Mouse (Mus musculus) right cerebral cortex, postnatal 14 days (tissue): ENCODE data around the gene Myzap.
"Not testable (repeated sequence)": the region's sequence is repeated elsewhere in the genome, so short reads cannot be mapped to it uniquely, and the experiment has no call there.

Source experiments
- DNase-seq: peaks from one replicate; pipeline ENCODE4 v3.0.0; 2022

The Myzap gene

DNA sequence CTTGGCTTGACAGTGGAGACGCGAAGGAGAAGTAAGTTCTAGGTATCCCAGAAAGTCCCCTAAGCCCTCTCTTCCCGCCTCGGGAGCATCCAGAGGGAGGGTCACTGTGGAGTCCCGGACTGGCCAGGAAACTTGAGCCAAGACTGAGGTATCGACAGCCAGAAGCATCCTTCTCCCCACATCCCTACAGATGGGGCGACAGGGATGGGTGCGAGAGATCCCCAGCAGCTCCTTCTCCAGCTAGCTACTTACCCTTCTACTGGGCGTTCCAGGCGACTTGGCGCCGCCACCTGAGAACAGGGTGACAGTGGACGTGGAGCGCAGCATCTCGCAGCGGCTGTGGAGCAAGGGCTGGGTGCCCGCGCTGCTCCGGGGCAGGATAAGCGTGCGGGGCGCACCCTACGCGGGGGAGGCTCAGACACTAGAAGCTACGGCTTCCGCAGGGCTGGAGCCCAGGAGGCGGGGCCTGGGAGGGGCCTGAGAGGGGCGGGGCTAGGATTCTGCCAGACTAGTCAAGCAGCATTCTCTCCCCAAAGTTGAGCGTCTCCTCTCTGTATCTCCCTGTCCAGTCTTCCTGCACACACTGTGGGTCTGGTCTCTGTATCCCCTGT is at the start of gene Myzap:
TSS of gene Myzap (minus strand) at position 423 of the 611 bp plus-strand sequence.
- peak; percentile 61 for DNase-seq

DNA sequence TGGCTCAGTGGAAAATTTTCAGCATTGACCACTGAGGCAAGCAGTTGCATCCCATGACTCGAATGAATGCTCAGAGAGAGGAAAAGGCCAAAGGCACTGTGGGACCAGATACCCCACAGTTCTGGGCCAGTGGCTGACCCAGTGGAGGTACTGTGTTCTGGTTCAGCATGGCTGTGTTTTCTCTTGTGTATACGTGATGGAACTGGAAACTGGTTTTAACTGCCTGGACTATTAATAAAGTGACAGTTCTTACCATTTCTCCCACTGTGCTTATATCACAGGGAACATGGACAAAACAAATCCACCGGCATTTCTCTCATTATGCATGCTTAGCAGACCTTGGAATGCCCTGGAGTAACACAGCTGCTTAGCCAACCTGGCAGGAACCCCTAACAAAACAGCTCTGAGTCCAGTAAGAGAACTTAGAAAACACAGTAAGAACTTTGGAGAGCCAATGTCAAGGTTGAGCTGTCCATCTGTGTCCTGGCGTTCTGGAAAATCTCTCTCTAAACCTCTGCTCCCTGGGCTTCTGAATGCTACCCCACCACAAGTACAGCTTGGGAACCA is 48.3 kb upstream of the Myzap start:
- DNase-seq, result no peak

DNA sequence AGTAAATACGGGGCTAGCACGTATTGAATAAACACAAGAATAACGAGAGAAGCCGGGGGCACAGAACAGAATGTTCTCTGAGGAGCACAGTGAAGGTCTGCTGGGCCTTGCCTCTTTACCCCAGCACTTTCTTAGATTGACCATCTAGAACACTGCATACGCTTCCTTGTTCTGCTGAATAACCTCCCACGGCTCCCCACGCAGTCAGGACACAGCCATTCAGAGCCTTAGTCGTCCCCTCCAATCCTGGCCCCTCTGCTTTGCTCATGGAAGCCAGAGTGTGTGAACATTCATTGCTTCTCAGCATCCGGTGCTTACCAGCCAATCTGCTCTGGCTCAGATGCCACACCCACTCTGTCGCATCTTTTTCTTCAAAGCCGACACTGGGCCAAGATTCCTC is 46.0 kb upstream of the Myzap start:
- no peak for DNase-seq

DNA sequence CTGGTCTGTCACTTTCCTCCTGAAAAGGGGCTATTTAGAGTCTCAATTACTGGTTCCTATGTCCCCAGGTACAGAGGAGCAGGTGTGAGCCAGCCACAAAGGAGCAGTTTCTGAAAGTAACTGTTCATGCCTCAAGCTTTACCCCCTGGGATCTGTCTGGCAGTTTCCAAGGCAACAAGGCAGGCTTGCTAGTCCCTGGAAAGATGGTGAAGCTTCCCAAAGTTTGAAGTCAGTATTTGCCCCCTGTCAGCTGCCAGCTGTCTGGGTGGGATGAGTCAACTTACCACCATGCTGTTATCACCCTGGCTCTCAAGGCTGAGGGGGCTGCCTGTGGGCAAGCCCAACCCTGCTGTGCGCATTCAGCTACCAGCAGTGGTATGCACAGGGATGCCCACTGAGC is 44.7 kb upstream of the Myzap start:
- DNase-seq, result no peak

DNA sequence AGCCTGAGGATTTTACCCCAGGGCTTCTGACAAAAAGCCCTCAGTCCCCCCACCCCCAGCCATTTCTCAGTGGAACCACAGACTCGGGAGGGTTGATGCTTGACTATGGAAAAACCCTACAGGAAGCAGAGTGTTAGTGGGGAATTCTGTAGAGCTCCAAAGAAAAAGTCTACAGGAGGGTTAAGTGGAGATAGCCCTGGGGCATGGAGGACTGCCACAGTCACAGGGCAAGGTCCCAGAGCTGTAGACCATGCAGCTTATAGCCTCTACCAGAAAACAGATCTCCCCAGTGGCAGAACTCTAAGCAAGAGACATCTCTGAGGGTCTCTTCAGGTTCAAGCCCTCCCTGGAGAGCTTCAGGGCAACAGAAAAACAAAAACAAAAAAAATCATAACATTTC is 43.5 kb upstream of the Myzap start:
- DNase-seq, result no peak

DNA sequence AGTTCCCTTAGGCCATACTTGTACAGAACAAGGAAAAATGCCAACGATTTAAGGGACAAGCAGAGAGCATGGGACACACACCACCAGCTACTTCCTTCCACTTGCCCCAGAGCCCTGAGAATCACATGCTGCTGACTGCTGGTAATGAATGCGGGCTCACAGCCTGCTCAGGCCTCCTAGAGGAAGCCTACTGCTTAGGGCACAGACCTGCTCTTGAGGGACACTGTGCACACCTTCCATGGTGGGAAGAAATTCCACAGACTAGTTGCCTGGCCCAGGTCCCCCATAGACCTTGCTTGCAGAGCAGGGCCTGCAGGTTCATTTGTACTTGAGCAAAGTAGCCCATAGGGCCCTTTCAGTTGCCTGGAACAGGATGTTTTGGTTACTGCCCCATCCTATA is 42.8 kb upstream of the Myzap start:
- no peak for DNase-seq

DNA sequence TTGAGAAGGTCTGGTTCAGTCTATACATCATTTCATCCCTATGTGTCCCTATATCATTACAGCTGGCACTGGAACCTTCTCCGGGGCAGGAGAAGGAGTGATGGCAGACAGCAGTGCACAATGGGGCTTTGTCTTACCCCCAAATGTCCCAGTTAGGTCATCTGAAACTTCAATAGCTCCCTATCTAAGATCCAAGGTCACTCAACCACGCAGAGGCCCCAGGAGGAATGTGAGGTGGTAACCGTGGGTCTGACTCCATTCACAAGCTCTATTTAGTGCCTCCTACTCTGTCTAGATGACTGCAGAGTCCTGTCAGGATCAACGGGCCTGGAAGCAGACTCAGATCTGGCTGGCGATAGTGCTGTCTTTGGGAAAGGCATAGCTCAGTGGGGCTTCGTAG is 36.8 kb upstream of the Myzap start:
- no peak for DNase-seq

DNA sequence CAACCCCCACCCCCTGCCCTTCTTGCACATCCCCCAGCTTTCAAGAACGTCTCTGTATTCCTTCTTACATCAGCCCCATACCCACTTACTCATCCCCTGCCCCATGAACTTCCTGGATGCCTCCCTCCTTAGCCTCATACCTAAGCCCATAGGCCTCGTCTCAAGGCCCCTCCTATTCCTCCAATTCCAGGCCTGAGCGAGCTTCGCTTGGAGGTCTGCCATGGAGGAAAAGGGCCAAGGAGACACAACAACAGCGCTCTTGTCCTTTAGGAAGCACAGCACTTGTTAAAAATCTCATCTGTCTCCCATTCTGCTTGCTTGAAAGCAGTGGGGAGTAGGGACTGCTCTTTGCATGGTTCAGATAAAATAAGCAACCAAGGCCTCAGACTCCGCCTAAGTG is 36.1 kb upstream of the Myzap start:
- DNase-seq, result no peak

DNA sequence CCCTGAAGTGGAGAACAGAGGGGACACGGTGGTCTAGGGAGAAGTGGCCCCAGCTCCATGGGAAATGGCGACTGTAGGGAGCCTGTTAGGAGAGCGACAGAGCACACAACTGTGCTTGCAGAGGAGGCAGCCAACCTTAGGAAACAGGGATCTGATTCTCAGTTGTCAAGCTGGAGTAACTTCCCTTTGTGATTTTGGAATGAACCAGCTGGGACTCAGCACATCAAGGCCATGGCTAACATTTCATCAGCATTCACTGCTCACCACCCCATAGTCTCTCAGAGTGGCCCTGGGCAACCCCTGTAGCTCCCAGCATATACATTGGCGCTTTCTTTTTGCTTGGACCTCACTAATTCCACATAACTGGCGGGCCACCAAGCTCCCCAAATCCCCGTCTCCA is 33.8 kb upstream of the Myzap start:
- DNase-seq, result no peak

DNA sequence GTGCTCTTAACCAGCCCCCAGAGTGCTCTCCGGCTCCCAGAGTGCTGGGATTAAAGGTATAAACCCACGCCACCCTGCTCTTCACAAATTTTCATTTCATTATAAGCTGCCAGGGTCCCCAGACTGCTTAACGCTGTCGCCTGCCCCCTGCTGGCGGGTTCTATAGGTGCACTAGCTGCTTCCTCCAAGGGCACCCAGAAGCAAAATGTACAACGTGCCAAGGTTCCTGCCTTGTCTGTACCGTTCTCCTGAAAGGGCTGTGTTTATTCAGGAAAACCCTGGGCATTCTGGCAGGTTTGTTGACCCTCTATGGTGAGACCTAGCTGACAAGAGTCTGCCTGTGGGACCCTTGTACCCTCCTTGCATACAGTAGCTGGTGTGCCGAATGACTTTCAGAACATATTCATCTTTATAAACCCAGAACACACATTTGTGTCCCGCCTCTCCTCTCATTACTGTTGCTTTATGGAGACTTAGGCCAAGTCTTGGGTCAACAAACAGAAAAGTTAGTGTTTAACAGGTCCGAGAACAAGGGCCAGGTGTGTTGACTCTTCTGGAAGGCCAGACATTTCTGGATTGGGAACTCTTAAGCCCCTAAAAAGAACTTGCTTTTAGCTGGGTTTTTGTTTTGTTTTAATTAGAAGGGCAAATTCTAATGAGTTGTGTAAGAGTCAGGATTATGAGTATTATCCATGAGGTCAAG is 32.8 kb upstream of the Myzap start:
- peak; percentile 75 for DNase-seq

DNA sequence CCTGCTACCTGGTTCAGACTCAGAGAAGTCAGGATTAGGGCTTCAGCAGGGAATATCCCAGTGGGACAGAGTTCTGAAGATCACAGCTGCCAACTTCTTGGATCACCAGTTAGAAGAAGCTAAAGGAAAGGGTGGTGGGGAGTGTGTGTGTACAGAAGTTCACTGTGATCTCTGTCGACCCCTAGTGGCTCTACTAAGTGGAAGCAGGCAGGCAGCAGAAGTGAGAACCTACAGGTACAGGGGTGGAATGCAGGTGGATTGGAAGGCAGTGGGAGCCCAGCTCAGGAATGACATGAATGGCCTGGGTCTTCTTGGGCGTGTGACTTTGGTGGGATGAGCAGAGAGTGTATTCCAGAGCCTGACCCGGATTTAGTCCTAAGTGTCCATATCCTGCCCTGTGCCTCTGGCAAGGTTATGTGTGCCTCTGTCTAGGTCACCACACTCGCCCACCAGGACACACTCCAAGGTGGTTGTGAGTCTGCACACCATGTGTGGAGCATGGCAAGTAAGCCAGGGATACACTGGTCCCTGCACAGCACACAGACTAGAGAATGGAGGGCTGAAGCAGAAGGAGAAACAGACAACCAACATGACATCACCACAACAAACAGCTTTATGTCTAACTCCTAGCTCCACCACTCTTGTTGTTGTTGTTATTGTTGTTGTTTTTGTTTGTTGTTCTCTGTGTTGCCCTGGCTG is 31.9 kb upstream of the Myzap start:
- no peak for DNase-seq

DNA sequence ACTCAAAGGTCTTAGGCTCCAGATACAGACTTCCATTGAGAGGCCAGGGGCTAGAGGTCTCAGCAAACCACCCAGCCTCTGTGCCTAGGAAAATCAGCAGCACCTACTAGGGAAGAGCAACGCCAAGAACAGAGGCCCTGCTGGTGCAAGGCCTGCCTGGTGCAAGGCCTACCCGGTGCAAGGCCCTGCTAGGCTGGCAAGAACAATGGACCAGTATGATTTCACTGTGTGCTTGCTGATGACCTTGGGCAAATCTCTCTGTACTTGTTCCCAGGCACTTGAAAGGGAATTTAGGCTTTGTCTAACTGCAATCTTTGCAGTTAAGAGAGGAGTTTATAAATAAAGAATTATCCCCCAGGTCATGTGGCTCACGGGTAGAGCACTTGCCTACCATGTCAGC is 30.4 kb upstream of the Myzap start:
- no peak for DNase-seq

DNA sequence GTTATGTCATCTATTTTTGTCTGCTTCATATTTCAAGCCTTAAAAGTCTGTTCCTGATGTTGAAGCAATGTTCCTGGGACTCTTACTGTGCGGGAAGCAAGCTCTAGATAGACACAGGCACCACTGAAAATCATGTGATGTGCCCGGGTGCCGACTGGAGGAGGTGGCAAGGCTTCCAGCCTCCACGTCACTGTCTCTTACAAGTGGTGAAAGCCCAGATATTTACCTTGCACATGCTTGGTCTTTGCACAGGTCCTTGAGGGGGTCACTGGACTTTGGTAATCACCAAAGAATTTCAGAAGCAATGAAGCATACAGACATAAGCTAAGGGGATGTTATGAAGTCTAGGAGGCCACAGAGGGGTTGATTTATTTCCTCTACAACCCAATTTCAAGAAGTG is 29.8 kb upstream of the Myzap start:
- no peak for DNase-seq

DNA sequence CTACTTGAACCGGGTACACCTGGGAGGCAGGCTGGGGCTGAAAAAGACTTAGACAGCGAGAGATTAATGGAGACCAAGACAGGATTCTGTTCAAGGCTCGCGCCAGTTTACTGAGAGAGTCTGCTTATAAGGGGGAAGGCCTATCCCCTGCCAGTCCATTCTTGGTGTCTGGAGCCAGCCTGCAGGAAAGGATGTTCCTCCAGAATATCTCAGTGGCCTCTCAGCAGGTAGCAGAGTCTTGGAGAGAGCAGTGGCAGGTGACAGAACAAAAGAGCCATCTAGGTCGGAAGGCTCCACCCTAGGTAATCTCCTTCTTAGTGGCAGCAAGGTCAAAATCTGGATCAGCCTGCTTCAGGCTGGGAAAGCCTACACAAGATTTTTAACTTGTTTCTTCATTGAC is 28.0 kb upstream of the Myzap start:
- DNase-seq, result not testable (repeated sequence)

DNA sequence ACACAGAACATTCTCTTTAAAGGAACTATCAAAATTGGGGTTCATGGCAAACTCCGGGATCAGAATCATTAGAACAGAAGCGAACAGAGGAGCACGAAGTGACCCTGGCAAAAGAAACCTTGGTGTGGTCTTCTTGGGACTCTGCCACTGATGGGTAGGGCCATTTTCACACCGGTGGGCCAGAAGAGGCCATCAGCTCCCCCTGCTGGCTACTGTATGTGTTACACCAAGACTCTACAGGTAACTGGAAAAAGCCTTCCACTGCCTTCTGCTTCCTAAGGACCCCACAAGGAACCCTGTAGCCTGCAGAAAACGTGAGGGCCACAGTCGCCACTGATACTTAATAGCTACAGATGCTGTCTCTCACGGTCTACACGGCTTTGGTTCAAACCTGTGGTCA is 25.2 kb upstream of the Myzap start:
- peak; percentile 49 for DNase-seq

DNA sequence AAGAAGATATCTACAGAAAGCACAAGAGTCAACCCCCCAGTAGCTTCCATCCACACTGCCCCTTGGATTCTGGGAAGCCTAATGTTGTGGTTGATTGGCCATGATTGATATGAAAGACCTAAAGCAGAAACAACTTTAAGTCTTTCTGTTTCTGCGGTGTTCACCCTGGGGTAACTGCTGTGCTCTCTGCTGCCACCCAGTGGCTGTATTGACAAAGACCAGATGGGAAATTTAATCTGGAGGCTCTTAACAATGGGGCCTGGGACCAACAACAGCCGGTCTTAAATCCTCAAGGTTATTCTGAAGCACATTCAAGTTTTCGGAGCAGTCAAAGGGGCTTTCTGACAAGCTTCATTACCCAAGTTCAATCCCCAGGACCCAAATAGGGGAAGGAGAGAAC is 24.0 kb upstream of the Myzap start:
- DNase-seq, result peak; percentile 81

DNA sequence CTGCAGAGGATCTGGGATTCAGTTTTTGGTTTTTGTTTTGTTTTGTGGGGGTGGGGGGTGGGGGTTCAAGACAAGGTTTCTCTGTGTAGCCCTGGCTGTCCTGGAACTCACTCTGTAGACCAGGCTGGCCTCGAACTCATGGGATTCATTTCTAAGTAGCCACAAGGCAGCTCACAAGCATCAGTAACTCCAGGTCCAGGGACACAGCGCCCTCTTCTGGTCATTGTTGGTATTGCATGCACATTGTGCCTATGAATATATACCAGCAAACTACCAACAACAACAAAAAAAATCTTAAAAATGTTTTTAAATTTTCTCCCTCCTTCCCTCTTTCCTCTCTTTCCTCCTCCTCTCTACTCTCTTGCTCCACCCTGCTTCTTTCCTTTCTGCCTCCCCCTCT is 22.5 kb upstream of the Myzap start:
- DNase-seq, result peak; percentile 50

DNA sequence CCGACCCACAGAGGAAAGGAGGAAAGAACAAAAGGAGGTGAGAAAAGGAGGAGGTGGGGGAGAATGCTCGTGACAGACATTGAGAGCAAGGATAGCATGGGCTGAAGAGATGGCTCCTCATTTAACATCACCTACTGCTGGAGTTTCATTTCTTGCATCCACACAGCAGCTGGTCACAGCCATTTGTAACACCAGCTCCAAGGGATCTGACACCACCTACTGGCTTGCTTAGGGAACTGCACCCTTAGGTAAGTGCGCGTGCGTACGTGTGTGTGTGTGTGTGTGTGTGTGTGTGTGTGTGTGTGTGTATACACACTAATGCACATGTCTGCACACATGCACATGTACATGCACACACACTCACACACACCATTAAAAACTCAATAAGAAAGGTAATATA is 20.8 kb upstream of the Myzap start:
- DNase-seq, result no peak

DNA sequence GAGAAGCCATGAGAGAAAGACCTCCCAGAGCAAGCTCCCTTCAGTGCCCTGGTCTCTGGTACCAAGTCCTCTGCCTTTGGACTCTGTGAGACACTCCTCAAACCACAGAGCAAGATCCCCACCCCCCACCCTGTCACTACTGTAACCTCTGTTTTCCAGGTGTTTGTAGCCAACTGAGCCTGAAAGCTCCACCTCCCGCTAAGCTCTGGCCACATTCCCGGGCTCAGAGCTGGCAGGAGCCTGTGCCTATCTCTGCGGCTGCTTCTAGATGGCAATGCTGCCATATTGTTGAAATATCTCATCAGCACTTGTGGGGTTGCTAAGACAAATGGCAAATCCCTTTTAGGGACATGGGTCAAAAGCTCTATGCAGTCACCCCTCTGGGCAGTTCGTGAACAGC is 19.7 kb upstream of the Myzap start:
- no peak for DNase-seq

DNA sequence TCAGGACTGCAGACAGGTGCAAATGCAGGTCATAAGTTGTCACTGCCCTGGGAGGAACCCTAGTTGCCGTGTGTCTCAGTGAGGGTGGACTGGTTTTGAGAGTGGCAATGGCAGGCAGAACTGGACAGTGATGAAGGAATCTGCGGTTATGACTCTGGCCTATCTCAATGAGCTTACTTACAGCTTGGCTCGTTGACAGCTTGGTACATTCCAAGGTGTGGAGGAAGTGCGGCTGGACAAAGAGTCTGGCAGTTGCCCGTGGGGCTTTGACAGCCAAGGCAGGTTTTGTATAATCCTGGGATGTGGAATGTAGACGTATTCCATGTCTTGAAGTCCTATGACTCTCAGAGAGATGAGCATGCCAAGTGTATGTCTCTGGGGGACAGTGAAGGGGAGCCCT is 16.9 kb upstream of the Myzap start:
- no peak for DNase-seq

DNA sequence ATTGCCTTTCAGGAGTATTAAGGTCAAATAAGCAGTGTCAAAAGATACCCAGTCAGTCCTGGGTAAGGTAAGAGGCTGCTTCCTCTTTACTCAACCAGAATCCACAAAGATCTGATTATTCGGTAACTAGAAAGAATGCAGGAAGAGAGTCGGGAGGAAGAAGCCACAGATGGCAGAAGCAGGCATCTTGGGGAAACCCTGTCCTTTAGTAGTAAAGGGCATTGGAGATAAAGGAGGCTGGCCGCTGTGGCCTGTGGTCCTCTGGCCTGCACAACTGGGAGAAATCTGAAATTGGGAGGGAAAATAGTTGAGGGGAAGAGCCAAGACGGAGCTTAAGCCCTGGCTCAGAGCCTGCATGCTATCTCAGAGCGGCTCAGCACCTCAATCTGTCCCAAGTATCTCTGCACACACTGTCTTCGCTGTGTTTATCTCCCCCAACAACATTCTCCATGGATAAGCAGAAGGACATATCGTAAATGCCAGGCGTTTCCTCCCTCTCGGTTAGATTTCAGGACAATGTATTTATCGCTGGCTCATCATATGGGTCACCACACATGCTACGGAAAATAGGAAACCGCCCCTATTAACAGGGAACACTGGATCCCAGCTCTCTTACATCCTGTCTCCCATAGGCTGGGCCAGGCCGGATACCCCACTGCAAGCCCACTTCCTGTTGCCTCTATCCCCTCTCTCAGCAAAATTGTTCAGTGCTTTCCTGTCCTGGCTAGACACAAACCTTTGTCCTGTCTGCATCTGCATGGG is 14.3 kb upstream of the Myzap start:
- DNase-seq, result no peak

DNA sequence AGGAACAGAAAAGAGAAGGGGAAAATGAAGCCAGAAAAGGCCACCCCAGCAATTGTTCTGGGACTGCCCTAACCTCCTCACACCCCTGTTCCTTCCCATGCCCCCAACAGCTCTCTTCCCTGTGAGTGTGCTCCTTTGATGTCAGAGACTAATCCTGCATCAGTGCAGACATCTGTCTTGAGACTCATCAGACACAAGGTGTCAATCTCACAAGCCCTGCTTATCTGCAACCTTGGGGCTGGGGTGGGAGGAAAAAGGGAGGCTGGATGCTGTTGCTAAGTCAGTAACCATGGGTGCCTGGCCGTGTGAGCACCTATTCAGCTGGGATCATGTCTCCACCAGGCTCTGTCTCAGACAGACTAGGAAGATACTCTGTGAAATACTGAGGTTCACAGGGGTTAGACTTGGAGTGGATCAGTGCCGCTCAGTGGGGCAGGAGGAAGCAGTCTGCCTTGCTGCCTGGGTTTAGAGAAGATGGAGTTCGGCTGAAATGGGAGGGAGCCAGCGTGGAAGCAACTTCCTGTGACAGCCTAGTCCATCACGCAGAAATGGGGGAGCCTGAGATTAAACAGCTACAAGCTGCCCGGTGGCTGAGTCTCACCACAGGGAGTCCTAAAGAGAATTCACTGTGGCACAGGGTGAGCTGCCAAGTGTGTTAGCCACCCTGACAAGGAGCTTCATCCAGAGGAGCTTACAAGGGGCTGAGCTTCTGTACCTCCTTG is 12.9 kb upstream of the Myzap start:
- no peak for DNase-seq

DNA sequence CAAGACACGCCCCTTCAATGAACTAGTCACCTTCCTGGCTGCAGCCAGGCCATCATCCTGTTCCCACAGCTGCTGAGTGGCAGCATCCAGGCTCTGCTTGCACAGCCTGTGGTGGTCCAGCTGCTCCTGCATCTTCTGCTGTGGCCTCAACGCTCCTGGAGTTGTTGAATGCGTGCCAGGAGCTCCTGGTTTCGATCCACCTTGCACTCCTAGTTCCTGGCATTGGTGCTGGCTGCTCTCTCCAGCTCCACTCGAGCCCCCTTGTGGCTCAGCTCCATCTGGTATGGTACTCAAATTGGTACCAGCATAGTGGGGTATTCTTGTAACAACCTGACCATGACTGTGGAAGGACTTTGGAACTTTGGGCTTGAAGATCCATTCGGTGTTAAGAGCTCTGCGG is 7.7 kb upstream of the Myzap start:
- DNase-seq, result no peak
